Mouse (Mus musculus) CH12.LX (cell line): ENCODE measurements around the gene Orai1.

Experiments
- CTCF ChIP-seq, 2 experiments: IDR thresholded peaks in 1 of 2; conservative IDR thresholded peaks in 1 of 2; 2 replicates each; pipeline ENCODE4 v1.5.1; 2011 to 2012; ENCODE audit warnings: low read depth in 2 of 2, low read length in 2 of 2, improper control_type of control experiment in 1 of 2, inconsistent platforms in 1 of 2, mild to moderate bottlenecking in 1 of 2, moderate library complexity in 1 of 2
- MAFK ChIP-seq: IDR thresholded peaks from 2 replicates; pipeline ENCODE4 v1.6.1; 2011; ENCODE audit warnings: low read length, improper control_type of control experiment; ENCODE audit not compliant: insufficient replicate concordance
- MXI1 ChIP-seq: IDR thresholded peaks from 2 replicates; pipeline ENCODE4 v1.6.1; 2011; ENCODE audit warnings: mild to moderate bottlenecking, low read depth, low read length, improper control_type of control experiment
- NELFE ChIP-seq: IDR thresholded peaks from 2 replicates; pipeline ENCODE4 v1.6.1; 2011; ENCODE audit warnings: low read depth, low read length, improper control_type of control experiment
- RCOR1 ChIP-seq: conservative IDR thresholded peaks from 2 replicates; pipeline ENCODE4 v1.6.1; 2012; ENCODE audit warnings: low read depth, mild to moderate bottlenecking, inconsistent platforms, low read length, improper control_type of control experiment
- USF1 ChIP-seq: IDR thresholded peaks from 2 replicates; pipeline ENCODE4 v1.6.1; 2014; ENCODE audit warnings: low read depth, mild to moderate bottlenecking, inconsistent platforms, low read length, improper control_type of control experiment
- ZC3H11A ChIP-seq: IDR thresholded peaks from 2 replicates; pipeline ENCODE4 v1.6.1; 2012; ENCODE audit warnings: low read depth, mild to moderate bottlenecking, inconsistent platforms, low read length, improper control_type of control experiment
- ZNF384 ChIP-seq: IDR thresholded peaks from 2 replicates; pipeline ENCODE4 v1.6.1; 2012; ENCODE audit warnings: low read depth, low read length, improper control_type of control experiment, inconsistent platforms

GRCm38 (mm10) chr5:123015915-123016314, 1.0 kb downstream of the Orai1 start:
- TF ChIP-seq USF1: no peak
- TF ChIP-seq MXI1: no peak
- TF ChIP-seq ZNF384: no peak
- TF ChIP-seq NELFE: no peak
- TF ChIP-seq CTCF (conservative IDR thresholded peaks at IDR 0.05 in 1 of 2, IDR thresholded peaks at IDR 0.05 in 1 of 2; ENCODE audit: low read depth in 2 of 2, low read length in 2 of 2): no peak
- no peak for TF ChIP-seq ZC3H11A
- TF ChIP-seq RCOR1: no peak
- no peak for TF ChIP-seq MAFK
